Mouse (Mus musculus) E14TG2a.4 (cell line): Measurements from ENCODE around the gene Gm12794.
"Not testable (repeated sequence)": the region's sequence is repeated elsewhere in the genome, so short reads cannot be mapped to it uniquely, and the experiment has no call there.

Source experiments
- H3K27me3 ChIP-seq: 2 replicates; pipeline ENCODE4 v1.6.1; 2014; ENCODE audit warnings: low read length, control low read depth; ENCODE audit not compliant: insufficient read depth
- H3K36me3 ChIP-seq: 2 replicates; pipeline ENCODE4 v1.6.1; 2014; ENCODE audit warnings: low read length, control low read depth; ENCODE audit not compliant: insufficient read depth
- H3K4me1 ChIP-seq: replicated peaks from 2 replicates; pipeline ENCODE4 v1.6.1; 2014; ENCODE audit warnings: low read depth, low read length, control low read depth
- H3K4me3 ChIP-seq: replicated peaks from 2 replicates; pipeline ENCODE4 v1.5.1; 2014; ENCODE audit warnings: mild to moderate bottlenecking, low read length
- H3K9me3 ChIP-seq: 2 replicates; pipeline ENCODE4 v1.6.1; 2014; ENCODE audit warnings: low read length, control low read depth
- CTCF ChIP-seq: conservative IDR thresholded peaks from 2 replicates; pipeline ENCODE4 v1.5.1; 2014; ENCODE audit warnings: low read length
- NANOG ChIP-seq: IDR thresholded peaks from 2 replicates; pipeline ENCODE4 v1.6.1; 2014; ENCODE audit warnings: borderline replicate concordance, low read length, mixed read lengths
- POU5F1 ChIP-seq: IDR thresholded peaks from 2 replicates; pipeline ENCODE4 v1.6.1; 2014; ENCODE audit warnings: low read length, borderline replicate concordance

The Gm12794 gene

DNA sequence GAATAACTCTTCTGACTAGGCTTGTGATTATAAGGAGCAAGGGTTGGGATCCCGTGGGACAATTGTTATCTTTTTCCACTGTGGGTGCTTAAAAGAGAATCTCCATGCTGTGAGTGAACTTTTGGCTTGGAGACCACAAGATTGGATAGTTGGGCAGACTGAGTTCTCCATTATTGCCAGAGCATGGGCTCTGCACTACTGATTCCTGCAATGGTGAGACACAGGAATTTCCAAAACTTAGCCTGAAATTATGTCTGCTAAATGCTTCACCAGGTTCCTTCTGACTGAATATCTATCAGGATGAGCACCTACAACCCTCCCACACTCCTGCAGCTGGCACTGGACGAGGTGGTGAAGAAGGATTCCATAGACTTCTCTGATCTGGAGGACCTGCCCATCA, at the start of gene Gm12794:
Gene Gm12794 (plus strand): TSS at position 301 of the 400 bp plus-strand sequence.
- H3K36me3 ChIP-seq, H3K4me1 ChIP-seq, H3K27me3 ChIP-seq, H3K9me3 ChIP-seq, H3K4me3 ChIP-seq: not testable (repeated sequence)

DNA sequence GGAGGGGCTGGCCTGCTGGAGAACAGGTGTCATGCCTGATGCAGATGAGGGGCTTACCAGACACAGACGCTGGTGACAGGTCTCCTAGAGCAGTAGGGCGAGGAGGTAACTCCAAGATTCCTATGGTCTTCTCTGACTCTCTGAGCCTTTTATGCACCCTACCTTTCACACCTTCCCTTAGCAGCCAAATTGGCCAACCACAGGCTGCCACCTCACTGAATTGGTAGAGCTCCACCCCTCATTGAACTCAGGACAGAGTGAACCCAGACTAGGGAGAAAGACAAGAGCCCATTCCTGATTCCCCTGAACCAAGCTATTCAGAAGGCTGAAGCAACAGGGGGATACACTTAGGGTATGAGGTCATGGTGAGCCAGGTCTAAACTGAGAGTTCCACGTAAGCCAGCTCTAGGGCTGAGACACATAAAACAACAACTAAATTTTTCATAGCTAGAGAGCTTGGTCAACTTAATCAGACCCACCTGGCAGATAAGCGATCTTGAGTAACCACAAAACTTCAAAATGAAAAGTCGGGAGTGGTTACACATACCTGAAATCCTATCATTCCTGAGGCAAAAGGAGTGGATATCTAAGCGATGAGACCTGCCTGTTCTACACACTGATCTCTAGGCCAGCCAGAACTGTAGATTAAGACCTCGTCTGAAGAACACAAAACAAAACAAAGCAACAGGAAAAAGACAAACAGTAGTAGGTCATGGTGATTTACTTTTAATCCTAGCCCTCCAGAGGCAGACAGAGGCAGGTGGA, 46.4 kb upstream of the Gm12794 start, which contains the start of gene C130073F10Rik:
Gene C130073F10Rik (minus strand): TSS at position 134 of the 765 bp plus-strand sequence.
- TF ChIP-seq CTCF (no peak), POU5F1 (no peak)
- Histone ChIP-seq H3K4me3 (no peak within 1 kb of the TSS), H3K9me3 (peaks cover 45% of the 10 kb centered on the region), H3K27me3 (no peaks in the 10 kb centered on the region), H3K4me1 (peaks cover 29% of the 10 kb centered on the region), H3K36me3 (peaks cover under 1% of the 10 kb centered on the region; the same call in 1 of the 2 replicates)

DNA sequence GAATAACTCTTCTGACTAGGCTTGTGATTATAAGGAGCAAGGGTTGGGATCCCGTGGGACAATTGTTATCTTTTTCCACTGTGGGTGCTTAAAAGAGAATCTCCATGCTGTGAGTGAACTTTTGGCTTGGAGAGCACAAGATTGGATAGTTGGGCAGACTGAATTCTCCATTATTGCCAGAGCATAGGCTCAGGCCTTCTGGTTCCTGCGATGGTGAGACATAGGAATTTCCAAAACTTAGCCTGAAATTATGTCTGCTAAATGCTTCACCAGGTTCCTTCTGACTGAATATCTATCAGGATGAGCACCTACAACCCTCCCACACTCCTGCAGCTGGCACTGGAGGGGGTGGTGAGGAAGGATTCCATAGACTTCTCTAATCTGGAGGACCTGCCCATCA, 31.4 kb upstream of the Gm12794 start, which contains the start of gene Gm12800:
Gene Gm12800 (plus strand): TSS at position 301 of the 400 bp plus-strand sequence.
- H3K36me3 ChIP-seq, result not testable (repeated sequence)

DNA sequence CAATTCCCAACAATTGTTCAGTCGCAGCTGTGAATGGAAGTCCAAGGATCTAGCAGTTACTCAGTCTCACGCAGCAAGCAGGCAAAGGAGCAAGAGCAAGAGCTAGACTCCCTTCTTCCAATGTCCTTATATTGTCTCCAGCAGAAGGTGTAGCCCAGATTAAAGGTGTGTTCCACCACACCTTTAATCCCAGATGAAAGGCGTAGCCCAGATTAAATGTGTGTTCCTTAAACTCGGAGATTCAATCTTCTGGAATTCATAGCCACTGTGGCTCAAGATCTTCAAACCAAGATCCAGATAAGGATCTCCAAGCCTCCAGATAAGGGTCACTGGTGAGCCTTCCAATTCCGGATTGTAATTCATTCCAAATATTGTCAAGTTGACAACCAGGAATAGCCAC, 40.7 kb downstream of the Gm12794 start, which contains the start of gene Gm12790:
Gene Gm12790 (minus strand): TSS at position 101 of the 400 bp plus-strand sequence.
- H3K4me3 ChIP-seq, H3K4me1 ChIP-seq, H3K27me3 ChIP-seq, H3K9me3 ChIP-seq, H3K36me3 ChIP-seq: not testable (repeated sequence)

More for the DNA sequence above, 31.4 kb upstream of the Gm12794 start, which contains the start of gene Gm12800:
- H3K9me3 ChIP-seq, H3K4me1 ChIP-seq, H3K27me3 ChIP-seq, H3K4me3 ChIP-seq: not testable (repeated sequence)

DNA sequence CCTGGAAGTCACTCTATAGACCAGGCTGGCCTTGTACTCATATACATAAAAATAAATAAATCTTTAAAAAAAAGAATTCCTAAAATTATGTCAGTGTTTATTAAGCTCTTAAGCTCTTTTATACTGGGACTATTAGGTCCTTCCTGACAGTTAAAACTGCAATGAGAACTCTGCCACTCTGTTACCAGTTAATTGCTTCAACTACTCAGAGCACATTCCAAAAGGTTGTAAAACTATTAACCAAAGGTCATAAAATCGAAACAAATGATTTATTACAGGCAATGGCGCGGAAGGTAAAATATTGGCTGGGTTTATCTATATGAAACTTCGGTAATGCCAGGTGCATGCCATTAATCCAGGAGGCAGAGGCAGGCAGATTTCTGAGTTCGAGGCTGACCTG, 45.5 kb downstream of the Gm12794 start:
- Histone ChIP-seq H3K9me3 (no peaks in the 10 kb centered on the region), H3K27me3 (no peaks in the 10 kb centered on the region), H3K4me1 (no peaks in the 10 kb centered on the region; the same call in 1 of the 2 replicates), H3K4me3 (no peak overlapping the region), H3K36me3 (no peaks in the 10 kb centered on the region)
- TF ChIP-seq CTCF, result no peak
- no peak for TF ChIP-seq POU5F1
- TF ChIP-seq NANOG, result no peak

DNA sequence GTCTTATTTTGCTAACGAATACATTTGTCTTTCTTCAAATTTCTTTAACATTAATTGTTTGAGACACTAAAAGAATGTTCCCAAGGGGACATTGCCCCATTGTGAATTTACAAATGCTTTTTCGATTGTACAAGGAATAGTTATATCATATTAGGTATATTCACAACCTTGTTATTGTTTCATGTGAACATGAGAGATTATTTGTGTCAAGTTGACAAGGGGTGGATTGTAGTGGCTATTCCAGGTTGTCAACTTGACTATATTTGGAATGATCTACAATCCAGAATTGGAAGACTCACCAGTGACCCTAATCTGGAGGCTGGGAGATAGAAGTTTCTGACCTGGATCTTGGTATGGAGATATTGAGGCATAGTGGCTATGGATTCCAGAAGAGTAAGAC, 46.1 kb downstream of the Gm12794 start, which contains the start of gene Gm12789:
Gene Gm12789 (plus strand): TSS at position 301 of the 400 bp plus-strand sequence.
- H3K4me3 ChIP-seq, H3K9me3 ChIP-seq, H3K27me3 ChIP-seq, H3K4me1 ChIP-seq, H3K36me3 ChIP-seq: not testable (repeated sequence)
